Mouse (Mus musculus): ENCODE data around the gene Psors1c2. TPM values are rescaled to one million over a fixed set of nuclear protein-coding genes. Genes with fewer than 3 reads are reported as not detected.

Psors1c2 gene
- polyA plus RNA-seq, 1 experiment from 2014 or later, result 0.14 TPM

GRCm38 (mm10) chr17:35544680-35545079 lies 11.7 kb downstream of the Psors1c2 start:
- WGBS (ENCODE audit: insufficient replicate concordance), result 34% methylated on average over 6 of the region's 6 CpGs
- no peaks in the 10 kb centered on the region for H3K4me1 ChIP-seq (replicated peaks)
- no peak overlapping the region for H3K27ac ChIP-seq (replicated peaks)
- no peak for ATAC-seq (ENCODE audit: insufficient read depth)
- no peaks in the 10 kb centered on the region for H3K9me3 ChIP-seq (replicated peaks)
- H3K4me2 ChIP-seq, result no peak overlapping the region
- no peak overlapping the region for H3K9ac ChIP-seq
- H3K27me3 ChIP-seq, result 0 out of 2 replicates have a peak, but pooled peaks cover 4% of the 10 kb centered on the region
- no peak overlapping the region for H3K4me3 ChIP-seq (replicated peaks)
- no peaks in the 10 kb centered on the region for H3K36me3 ChIP-seq (replicated peaks)

- Histone ChIP-seq H3K4me3 (replicated peaks) (no peak overlapping the region), H3K27me3 (0 out of 2 replicates have a peak, but pooled peaks cover 8% of the 10 kb centered on the region), H3K4me2 (no peak overlapping the region), H3K4me1 (replicated peaks) (no peaks in the 10 kb centered on the region), H3K9me3 (replicated peaks) (no peaks in the 10 kb centered on the region), H3K9ac (no peak overlapping the region), H3K27ac (replicated peaks) (no peak overlapping the region), H3K36me3 (replicated peaks) (no peaks in the 10 kb centered on the region)
- ATAC-seq (ENCODE audit: insufficient read depth), result no peak
- WGBS (ENCODE audit: insufficient replicate concordance), result 58% methylated on average over 2 of the region's 2 CpGs
These were observed 14.5 kb downstream of the Psors1c2 start for GRCm38 (mm10) chr17:35547465-35547864.

- Histone ChIP-seq H3K9ac (no peak overlapping the region), H3K27ac (replicated peaks) (no peak overlapping the region), H3K4me1 (replicated peaks) (no peaks in the 10 kb centered on the region), H3K27me3 (0 out of 2 replicates have a peak, but pooled peaks cover 8% of the 10 kb centered on the region), H3K36me3 (replicated peaks) (no peaks in the 10 kb centered on the region), H3K9me3 (replicated peaks) (no peaks in the 10 kb centered on the region), H3K4me3 (replicated peaks) (no peak overlapping the region), H3K4me2 (no peak overlapping the region)
- no peak for ATAC-seq (ENCODE audit: insufficient read depth)
- WGBS (ENCODE audit: insufficient replicate concordance), result 17% methylated on average over 5 of the region's 5 CpGs
These were observed 15.6 kb downstream of the Psors1c2 start for GRCm38 (mm10) chr17:35548636-35549035.

GRCm38 (mm10) chr17:35549437-35550142 lies 16.6 kb downstream of the Psors1c2 start:
- H3K36me3 ChIP-seq (replicated peaks), result no peaks in the 10 kb centered on the region
- no peaks in the 10 kb centered on the region for H3K9me3 ChIP-seq (replicated peaks)
- ATAC-seq (ENCODE audit: insufficient read depth), result no peak
- H3K4me1 ChIP-seq (replicated peaks), result no peaks in the 10 kb centered on the region
- H3K4me2 ChIP-seq, result no peak overlapping the region
- 55% methylated on average over 15 of the region's 15 CpGs for WGBS (ENCODE audit: insufficient replicate concordance)
- H3K4me3 ChIP-seq (replicated peaks), result no peak overlapping the region
- H3K9ac ChIP-seq, result no peak overlapping the region
- H3K27ac ChIP-seq (replicated peaks), result no peak overlapping the region
- H3K27me3 ChIP-seq, result 0 out of 2 replicates have a peak, but pooled peaks cover 8% of the 10 kb centered on the region

GRCm38 (mm10) chr17:35550143-35550494 lies 17.1 kb downstream of the Psors1c2 start:
- H3K27ac ChIP-seq (replicated peaks), result no peak overlapping the region
- H3K4me1 ChIP-seq (replicated peaks), result no peaks in the 10 kb centered on the region
- 77% methylated on average over 4 of the region's 4 CpGs for WGBS (ENCODE audit: insufficient replicate concordance)
- 0 out of 2 replicates have a peak, but pooled peaks cover 6% of the 10 kb centered on the region for H3K27me3 ChIP-seq
- H3K9ac ChIP-seq, result no peak overlapping the region
- ATAC-seq (ENCODE audit: insufficient read depth), result no peak
- no peak overlapping the region for H3K4me2 ChIP-seq
- no peak overlapping the region for H3K4me3 ChIP-seq (replicated peaks)
- no peaks in the 10 kb centered on the region for H3K36me3 ChIP-seq (replicated peaks)
- no peaks in the 10 kb centered on the region for H3K9me3 ChIP-seq (replicated peaks)

- H3K9ac ChIP-seq, result no peak overlapping the region
- H3K27ac ChIP-seq (replicated peaks), result no peak overlapping the region
- H3K4me2 ChIP-seq, result no peak overlapping the region
- no peaks in the 10 kb centered on the region for H3K36me3 ChIP-seq (replicated peaks)
- no peak for ATAC-seq (ENCODE audit: insufficient read depth)
- no peaks in the 10 kb centered on the region for H3K9me3 ChIP-seq (replicated peaks)
- no peaks in the 10 kb centered on the region for H3K4me1 ChIP-seq (replicated peaks)
- no peak overlapping the region for H3K4me3 ChIP-seq (replicated peaks)
- 0 out of 2 replicates have a peak, but pooled peaks cover 3% of the 10 kb centered on the region for H3K27me3 ChIP-seq
- 42% methylated on average over 8 of the region's 8 CpGs for WGBS (ENCODE audit: insufficient replicate concordance)
These were observed 17.9 kb downstream of the Psors1c2 start for GRCm38 (mm10) chr17:35550871-35551270.

- ATAC-seq (ENCODE audit: insufficient read depth), result no peak
- 63% methylated on average over 10 of the region's 10 CpGs for WGBS (ENCODE audit: insufficient replicate concordance)
- Histone ChIP-seq H3K27me3 (0 out of 2 replicates have a peak, but pooled peaks cover 3% of the 10 kb centered on the region), H3K27ac (replicated peaks) (no peak within 1 kb of the TSS), H3K4me3 (replicated peaks) (no peak within 1 kb of the TSS), H3K36me3 (replicated peaks) (no peaks in the 10 kb centered on the region), H3K4me1 (replicated peaks) (no peaks in the 10 kb centered on the region), H3K4me2 (no peak within 1 kb of the TSS), H3K9ac (no peak within 1 kb of the TSS), H3K9me3 (replicated peaks) (no peaks in the 10 kb centered on the region)
These were observed 18.9 kb downstream of the Psors1c2 start, which contains the start of gene Cdsn for GRCm38 (mm10) chr17:35551881-35552414. Cdsn (plus strand) TSS chr17:35552128.

- Histone ChIP-seq H3K9ac (no peak overlapping the region), H3K27ac (replicated peaks) (no peak overlapping the region), H3K4me3 (replicated peaks) (no peak overlapping the region), H3K9me3 (replicated peaks) (no peaks in the 10 kb centered on the region), H3K4me1 (replicated peaks) (no peaks in the 10 kb centered on the region), H3K4me2 (no peak overlapping the region), H3K36me3 (replicated peaks) (no peaks in the 10 kb centered on the region), H3K27me3 (0 out of 2 replicates have a peak, but pooled peaks cover 3% of the 10 kb centered on the region)
- WGBS (ENCODE audit: insufficient replicate concordance), result 63% methylated on average over 5 of the region's 5 CpGs
- no peak for ATAC-seq (ENCODE audit: insufficient read depth)
These were observed 21.3 kb downstream of the Psors1c2 start for GRCm38 (mm10) chr17:35554321-35554720.

GRCm38 (mm10) chr17:35554761-35555397 lies 21.9 kb downstream of the Psors1c2 start:
- 0 out of 2 replicates have a peak, but pooled peaks cover 2% of the 10 kb centered on the region for H3K27me3 ChIP-seq
- H3K4me1 ChIP-seq (replicated peaks), result no peaks in the 10 kb centered on the region
- no peak overlapping the region for H3K9ac ChIP-seq
- H3K36me3 ChIP-seq (replicated peaks), result no peaks in the 10 kb centered on the region
- H3K9me3 ChIP-seq (replicated peaks), result no peaks in the 10 kb centered on the region
- no peak for ATAC-seq (ENCODE audit: insufficient read depth)
- no peak overlapping the region for H3K27ac ChIP-seq (replicated peaks)
- no peak overlapping the region for H3K4me3 ChIP-seq (replicated peaks)
- H3K4me2 ChIP-seq, result no peak overlapping the region
- WGBS (ENCODE audit: insufficient replicate concordance), result 72% methylated on average over 18 of the region's 18 CpGs

- no peak for ATAC-seq (ENCODE audit: insufficient read depth)
- Histone ChIP-seq H3K4me3 (replicated peaks) (no peak overlapping the region), H3K27ac (replicated peaks) (no peak overlapping the region), H3K36me3 (replicated peaks) (no peaks in the 10 kb centered on the region), H3K27me3 (no peaks in the 10 kb centered on the region), H3K4me1 (replicated peaks) (no peaks in the 10 kb centered on the region), H3K4me2 (no peak overlapping the region), H3K9me3 (replicated peaks) (no peaks in the 10 kb centered on the region), H3K9ac (no peak overlapping the region)
- WGBS (ENCODE audit: insufficient replicate concordance), result 69% methylated on average over 13 of the region's 13 CpGs
These were observed 23.3 kb downstream of the Psors1c2 start for GRCm38 (mm10) chr17:35556186-35556765.

GRCm38 (mm10) chr17:35556812-35557211 lies 23.8 kb downstream of the Psors1c2 start:
- Histone ChIP-seq H3K36me3 (replicated peaks) (no peaks in the 10 kb centered on the region), H3K4me2 (no peak overlapping the region), H3K27me3 (no peaks in the 10 kb centered on the region), H3K27ac (replicated peaks) (no peak overlapping the region), H3K4me1 (replicated peaks) (no peaks in the 10 kb centered on the region), H3K9me3 (replicated peaks) (no peaks in the 10 kb centered on the region), H3K4me3 (replicated peaks) (no peak overlapping the region), H3K9ac (no peak overlapping the region)
- 24% methylated on average over 5 of the region's 5 CpGs for WGBS (ENCODE audit: insufficient replicate concordance)
- no peak for ATAC-seq (ENCODE audit: insufficient read depth)
